ENCODE assay signal across 9 mouse cellular contexts in genomic region chr6:94592710-94593109, GRCm38 (mm10).
A peak's percentile ranks its signal among the peaks of the same experiment; 100 is the strongest.
DNase-seq lines count a peak whose midpoint lies in the region; ATAC-seq and TF ChIP-seq lines count a peak whose summit lies in the region.
"Had no signal": no experiment of that assay in that cellular context is flagged by ENCODE, and none has a peak within 500 bp of the region (broad histone marks: within the 10 kb centered on the region; RNA-seq: fewer than 3 reads in every experiment).

No protein-coding gene starts in this region.

- ATAC-seq in forebrain, postnatal 0 days, result peak; percentile 84
- peak; percentile 60; the same call in 1 of the 2 replicates for ATAC-seq in midbrain, embryonic 13.5 days

- no peak for TF ChIP-seq CTCF in kidney, adult 2 months (conservative IDR thresholded peaks at IDR 0.05; ENCODE audit: insufficient read depth, insufficient read length, low read depth, low read length)
- TF ChIP-seq CTCF in forebrain, postnatal 0 days (IDR thresholded peaks at IDR 0.05; ENCODE audit: low read depth), result no peak
- no peak for TF ChIP-seq CTCF in cerebellum, adult 2 months (IDR thresholded peaks at IDR 0.05; ENCODE audit: borderline replicate concordance, insufficient read depth, low read depth, low read length)

- no peaks in the 10 kb centered on the region for H3K27me3 ChIP-seq in kidney, adult 2 months (replicated peaks; ENCODE audit: control insufficient read depth, insufficient read depth, low read length)
- H3K27me3 ChIP-seq in forebrain, postnatal 0 days (ENCODE audit: insufficient read depth, low read length), result no peaks in the 10 kb centered on the region
- H3K27me3 ChIP-seq in midbrain, embryonic 13.5 days, result no peaks in the 10 kb centered on the region
- no peaks in the 10 kb centered on the region for H3K27me3 ChIP-seq in cerebellum, adult 2 months (ENCODE audit: control insufficient read depth, insufficient read depth, low read length)

- no peak overlapping the region for H3K27ac ChIP-seq in kidney, adult 2 months (ENCODE audit: insufficient read depth, low read depth, low read length)
- H3K27ac ChIP-seq in forebrain, postnatal 0 days (ENCODE audit: low read depth, low read length), result no peak overlapping the region
- H3K27ac ChIP-seq in midbrain, embryonic 13.5 days, result no peak overlapping the region
- no peak overlapping the region for H3K27ac ChIP-seq in cerebellum, adult 2 months (ENCODE audit: insufficient read depth, low read length)

- H3K4me1 ChIP-seq in kidney, adult 2 months (ENCODE audit: control insufficient read depth, insufficient read depth, low read length), result peaks cover 4% of the 10 kb centered on the region; the same call in 1 of the 2 replicates
- H3K4me1 ChIP-seq in forebrain, postnatal 0 days (ENCODE audit: insufficient read depth), result peaks cover 4% of the 10 kb centered on the region; the same call in 1 of the 2 replicates
- peaks cover 10% of the 10 kb centered on the region for H3K4me1 ChIP-seq in midbrain, embryonic 13.5 days (replicated peaks)
- H3K4me1 ChIP-seq in cerebellum, adult 2 months (ENCODE audit: control insufficient read depth, insufficient read depth, low read length), result no peaks in the 10 kb centered on the region

- no peak overlapping the region for H3K4me3 ChIP-seq in kidney, adult 2 months (ENCODE audit: insufficient read depth, low read depth, low read length)
- no peak overlapping the region for H3K4me3 ChIP-seq in forebrain, postnatal 0 days (ENCODE audit: low read depth, low read length)
- H3K4me3 ChIP-seq in midbrain, embryonic 13.5 days (replicated peaks), result no peak overlapping the region
- H3K4me3 ChIP-seq in cerebellum, adult 2 months (replicated peaks; ENCODE audit: insufficient read depth, low read depth, low read length), result no peak overlapping the region

- WGBS in kidney, adult 2 months, result 24% methylated on average over 4 of the region's 4 CpGs
- 16% methylated on average over 4 of the region's 4 CpGs for WGBS in forebrain, postnatal 0 days
- WGBS in midbrain, embryonic 13.5 days, result 31% methylated on average over 4 of the region's 4 CpGs
- WGBS in cerebellum, adult 2 months, result 56% methylated on average over 4 of the region's 4 CpGs

- H3K9me3 ChIP-seq in forebrain, postnatal 0 days (ENCODE audit: low read length), result no peaks in the 10 kb centered on the region
- H3K9me3 ChIP-seq in midbrain, embryonic 13.5 days, result no peaks in the 10 kb centered on the region

- no peak for TF ChIP-seq POLR2A in kidney, adult 2 months (IDR thresholded peaks at IDR 0.05; ENCODE audit: low read depth, low read length)
- TF ChIP-seq POLR2A in cerebellum, adult 2 months (IDR thresholded peaks at IDR 0.05; ENCODE audit: borderline replicate concordance, insufficient read depth, low read length), result no peak

- H3K9ac ChIP-seq in forebrain, postnatal 0 days, result no peak overlapping the region
- no peak overlapping the region for H3K9ac ChIP-seq in midbrain, embryonic 13.5 days (replicated peaks)

- DNase-seq in kidney, postnatal 4 days, result peak; percentile 50 to 69
- DNase-seq in kidney, adult 2 months, result no peak
- peak; percentile 57 for DNase-seq in embryo, embryonic 9.5 days (ENCODE audit: extremely low spot score)
- DNase-seq in forebrain, postnatal 0 days, result no peak
- no peak for DNase-seq in cerebellum, adult 2 months
- no peak for DNase-seq in gastrocnemius, postnatal 10 days
- no peak for DNase-seq in thymus, postnatal 36 days
- DNase-seq: cerebellum, adult 18-20 months had no signal

- H3K4me2 ChIP-seq in forebrain, postnatal 0 days (ENCODE audit: low read depth), result no peak overlapping the region
- H3K4me2 ChIP-seq in midbrain, embryonic 13.5 days (replicated peaks), result no peak overlapping the region

- H3K36me3 ChIP-seq in kidney, adult 2 months (ENCODE audit: control insufficient read depth, insufficient read depth, low read length), result no peaks in the 10 kb centered on the region
- no peaks in the 10 kb centered on the region for H3K36me3 ChIP-seq in forebrain, postnatal 0 days (ENCODE audit: insufficient read depth)
- no peaks in the 10 kb centered on the region for H3K36me3 ChIP-seq in midbrain, embryonic 13.5 days

Comparison
In these comparisons a context has a peak if more than half of its experiments do, and no peak if none do; other contexts are left out.
1. DNase-seq: peak in kidney, postnatal 4 days (2 of 2) and embryo, embryonic 9.5 days (single experiment); none in kidney, adult 2 months (single experiment), forebrain, postnatal 0 days (single experiment), cerebellum, adult 2 months (0 of 2), gastrocnemius, postnatal 10 days (single experiment) and thymus, postnatal 36 days (0 of 2).